Mouse (Mus musculus) neural tube, embryonic 11.5 days (tissue): ENCODE measurements around the gene Mid1. TPM values are rescaled to one million over a fixed set of nuclear protein-coding genes. Genes with fewer than 3 reads are reported as not detected.
A peak's percentile ranks its signal among the peaks of the same experiment; 100 is the strongest.
"Not testable (repeated sequence)": the region's sequence is repeated elsewhere in the genome, so short reads cannot be mapped to it uniquely, and the experiment has no call there.

Experiments used
- ATAC-seq: fragments of 200-750 bp; cut with Nextera tagmentation; 2 replicates; pipeline ENCODE4 v1.8.0; 2017; ENCODE audit warnings: moderate number of reproducible peaks, mild to moderate bottlenecking, moderate TSS enrichment, moderate library complexity; ENCODE audit not compliant: insufficient read depth, low FRiP score, low TSS enrichment
- DNase-seq: peaks from one replicate; pipeline ENCODE4 v3.0.0-alpha.2; 2015; ENCODE audit warnings: low spot score
- H3K27ac ChIP-seq: fragments of 300-500 bp; sonication (generic); 2 replicates; pipeline ENCODE4 v1.5.1; 2014; ENCODE audit warnings: low read depth, mild to moderate bottlenecking, low read length
- H3K27me3 ChIP-seq: fragments of 300-500 bp; sonication (generic); 2 replicates; pipeline ENCODE4 v1.6.1; 2014; ENCODE audit warnings: mild to moderate bottlenecking, low read length, mixed read lengths; ENCODE audit not compliant: control insufficient read depth, insufficient read depth
- H3K36me3 ChIP-seq: fragments of 300-500 bp; sonication (generic); 2 replicates; pipeline ENCODE4 v1.6.1; 2014; ENCODE audit warnings: mild to moderate bottlenecking, low read length, moderate library complexity, mixed read lengths; ENCODE audit not compliant: control insufficient read depth, insufficient read depth
- H3K4me1 ChIP-seq: fragments of 300-500 bp; sonication (generic); 2 replicates; pipeline ENCODE4 v1.6.1; 2014; ENCODE audit warnings: low read length, mixed read lengths; ENCODE audit not compliant: control insufficient read depth, insufficient read depth
- H3K4me2 ChIP-seq: fragments of 300-500 bp; sonication (generic); 2 replicates; pipeline ENCODE4 v1.6.1; 2014; ENCODE audit warnings: low read depth, mild to moderate bottlenecking, moderate library complexity
- H3K4me3 ChIP-seq: fragments of 300-500 bp; sonication (generic); 2 replicates; pipeline ENCODE4 v1.5.1; 2014; ENCODE audit warnings: low read depth, low read length
- H3K9ac ChIP-seq: fragments of 300-500 bp; sonication (generic); 2 replicates; pipeline ENCODE4 v1.6.1; 2014; ENCODE audit warnings: mild to moderate bottlenecking, low read length
- H3K9me3 ChIP-seq: fragments of 300-500 bp; sonication (generic); 2 replicates; pipeline ENCODE4 v1.6.1; 2016; ENCODE audit warnings: low read length; ENCODE audit not compliant: control insufficient read depth
- WGBS: fragments of 180-500 bp; shearing (Covaris S2); extraction: QIAGEN DNeasy Blood & Tissue Kit; methylation state at CpG from one replicate; pipeline ENCODE4 v1.1.7; 2014; 5-methylcytosine and 5-hydroxymethylcytosine counted together
- polyA plus RNA-seq: library from polyadenylated mRNA; unstranded; fragments of >200 nt; fragmentation: Nextera tagmentation; extraction: Ambion mirVana; gene quantifications from 2 replicates; pipeline ENCODE4 v1.2.1, GENCODE M21; 2014

Gene Mid1
- polyA plus RNA-seq, 1 experiment from 2014 or later: 9.9 TPM

DNA sequence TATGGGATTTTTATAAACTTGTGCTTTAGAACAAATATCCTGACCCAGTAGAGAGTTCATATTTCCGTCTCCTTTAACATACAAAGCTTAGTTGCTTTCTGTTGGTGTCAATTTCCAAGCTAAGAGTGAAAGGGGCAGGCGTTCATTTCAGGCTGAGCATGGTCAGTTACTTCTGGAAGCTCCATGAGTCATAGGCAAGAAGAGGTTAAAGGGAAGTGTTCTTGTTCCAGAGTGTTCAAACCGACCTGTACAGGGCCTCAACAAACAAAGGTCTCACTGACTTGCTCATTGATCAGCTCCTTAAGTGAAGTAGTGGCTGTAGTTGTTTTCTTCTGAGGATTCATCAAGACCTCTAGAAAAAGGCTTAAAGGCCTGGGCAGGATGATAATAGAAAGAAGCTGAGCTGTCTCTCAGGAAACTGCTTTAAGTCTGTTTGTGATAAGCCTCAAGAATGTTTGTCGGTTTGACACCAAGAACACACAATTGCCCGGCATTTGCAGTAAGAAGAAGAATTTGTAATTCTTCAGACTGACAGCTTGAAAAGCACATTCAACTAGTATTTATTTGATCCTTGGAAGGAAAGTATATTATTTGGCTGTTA lies 252.2 kb downstream of the Mid1 start:
- 64% methylated on average over 5 of the region's 5 CpGs for WGBS
- Histone ChIP-seq H3K27ac (no peak overlapping the region), H3K4me1 (no peaks in the 10 kb centered on the region), H3K9ac (no peak overlapping the region), H3K9me3 (no peaks in the 10 kb centered on the region), H3K27me3 (peaks cover 8% of the 10 kb centered on the region; the same call in 1 of the 2 replicates), H3K4me3 (no peak overlapping the region), H3K36me3 (no peaks in the 10 kb centered on the region), H3K4me2 (no peak overlapping the region)
- ATAC-seq: no peak
- no peak for DNase-seq

DNA sequence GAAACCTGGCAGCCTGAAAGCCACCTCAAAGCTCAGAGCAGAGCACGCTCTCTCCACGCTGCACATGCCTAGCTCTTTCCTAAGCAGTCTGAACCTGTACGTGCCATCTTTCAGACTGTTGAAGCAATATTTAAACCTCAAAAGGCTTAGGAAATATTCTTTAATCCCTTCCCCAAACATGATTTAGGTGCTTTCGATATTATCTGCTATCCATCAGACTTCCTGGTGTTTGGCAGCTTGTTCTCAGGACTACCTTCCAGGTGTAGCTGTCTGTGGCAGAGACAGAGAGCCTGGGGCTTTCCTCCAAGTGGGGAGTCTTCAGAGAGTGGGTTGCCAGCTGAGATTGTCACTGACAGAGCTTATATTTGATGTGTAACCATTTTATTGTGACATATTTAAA lies 255.5 kb downstream of the Mid1 start:
- Histone ChIP-seq H3K4me2 (no peak overlapping the region), H3K9ac (no peak overlapping the region), H3K36me3 (no peaks in the 10 kb centered on the region), H3K4me3 (no peak overlapping the region), H3K9me3 (no peaks in the 10 kb centered on the region), H3K4me1 (no peaks in the 10 kb centered on the region), H3K27ac (no peak overlapping the region), H3K27me3 (0 out of 2 replicates have a peak, but pooled peaks cover 3% of the 10 kb centered on the region)
- WGBS: 91% methylated on average over 4 of the region's 4 CpGs
- DNase-seq: no peak
- ATAC-seq: no peak

DNA sequence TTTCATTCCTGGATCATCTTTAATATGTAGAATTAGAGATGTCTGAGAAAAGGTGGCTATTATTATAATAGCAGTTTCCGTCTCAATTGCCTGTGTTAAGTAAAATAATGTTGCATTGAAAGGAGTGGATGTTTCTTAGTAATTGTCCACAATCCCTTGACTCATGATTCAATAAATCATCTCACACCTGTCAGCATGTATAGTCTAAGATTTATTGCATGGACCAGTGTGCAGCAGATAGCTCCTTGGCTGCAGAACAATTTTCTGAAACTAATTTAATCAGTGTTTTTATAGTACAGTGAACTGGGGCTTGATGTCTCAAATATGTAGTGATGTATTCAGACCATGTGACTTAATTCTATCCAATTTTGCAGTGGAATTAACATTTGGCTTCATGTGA lies 265.6 kb downstream of the Mid1 start:
- Histone ChIP-seq H3K4me1 (no peaks in the 10 kb centered on the region), H3K4me3 (no peak overlapping the region), H3K27ac (no peak overlapping the region), H3K9me3 (no peaks in the 10 kb centered on the region), H3K4me2 (no peak overlapping the region), H3K9ac (no peak overlapping the region), H3K27me3 (no peaks in the 10 kb centered on the region), H3K36me3 (no peaks in the 10 kb centered on the region)
- 91% methylated on average over 1 of the region's 1 CpGs for WGBS
- DNase-seq (no peak), ATAC-seq (no peak)

- ATAC-seq (no peak), DNase-seq (no peak)
- Histone ChIP-seq H3K9me3 (0 out of 2 replicates have a peak, but pooled peaks cover 3% of the 10 kb centered on the region), H3K36me3 (peaks cover 6% of the 10 kb centered on the region; the same call in 1 of the 2 replicates), H3K4me3 (no peak overlapping the region), H3K27me3 (no peaks in the 10 kb centered on the region), H3K4me2 (no peak overlapping the region), H3K9ac (no peak overlapping the region), H3K4me1 (no peaks in the 10 kb centered on the region), H3K27ac (no peak overlapping the region)
- WGBS: 89% methylated on average over 1 of the region's 1 CpGs
Observed at GRCm38 (mm10) chrX:169969337-169969736, 284.3 kb downstream of the Mid1 start.

DNA sequence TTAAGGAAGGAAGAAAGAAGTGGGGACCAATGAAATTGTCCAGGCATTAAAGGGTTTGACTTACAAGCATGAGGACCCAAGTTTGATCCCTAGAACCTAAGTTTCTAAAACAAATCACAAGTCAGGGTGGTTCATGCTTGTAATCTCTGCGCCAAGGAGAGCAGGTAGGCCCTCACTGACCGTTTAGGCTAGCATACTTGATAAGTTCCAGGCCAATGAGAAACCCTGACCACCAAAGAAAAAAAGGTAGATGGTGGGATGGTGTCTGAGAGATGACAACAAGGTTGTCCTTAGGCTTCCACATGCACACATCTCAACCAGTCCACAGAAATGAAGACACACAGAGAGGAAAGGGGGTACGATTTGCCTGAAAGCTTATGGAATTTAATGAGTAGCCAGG lies 284.8 kb downstream of the Mid1 start:
- H3K4me3 ChIP-seq, H3K36me3 ChIP-seq, H3K4me1 ChIP-seq, H3K4me2 ChIP-seq, H3K27me3 ChIP-seq, H3K27ac ChIP-seq, H3K9me3 ChIP-seq, DNase-seq, H3K9ac ChIP-seq: not testable (repeated sequence)
- WGBS: 89% methylated on average over 3 of the region's 3 CpGs
- ATAC-seq: peak; percentile 43

DNA sequence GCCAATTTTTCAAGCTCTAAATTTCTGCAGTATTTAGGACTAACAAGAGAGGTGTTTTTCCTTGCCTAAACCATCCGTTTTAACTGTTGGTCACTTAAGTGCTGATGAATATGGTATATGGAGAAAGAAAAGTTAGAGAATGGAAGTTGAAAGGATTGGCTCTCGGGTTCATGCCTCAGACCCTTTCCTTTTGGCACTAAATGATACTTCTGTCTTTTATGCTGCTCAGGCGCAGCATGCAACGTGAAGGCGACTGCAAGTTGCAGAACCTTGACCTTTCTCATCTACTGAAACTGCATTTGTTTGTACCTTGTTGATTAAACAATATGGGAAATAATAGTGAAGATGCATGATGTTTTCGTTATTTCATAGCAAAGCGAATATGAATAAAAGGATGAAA lies 285.5 kb downstream of the Mid1 start:
- DNase-seq, H3K27ac ChIP-seq, H3K9me3 ChIP-seq, ATAC-seq, H3K4me2 ChIP-seq, H3K36me3 ChIP-seq, H3K9ac ChIP-seq, H3K4me3 ChIP-seq, H3K27me3 ChIP-seq, H3K4me1 ChIP-seq: not testable (repeated sequence)
- WGBS: 93% methylated on average over 7 of the region's 7 CpGs

GRCm38 (mm10) chrX:169971562-169971961 lies 286.6 kb downstream of the Mid1 start:
- peaks cover 10% of the 10 kb centered on the region; the same call in 1 of the 2 replicates for H3K9me3 ChIP-seq

DNA sequence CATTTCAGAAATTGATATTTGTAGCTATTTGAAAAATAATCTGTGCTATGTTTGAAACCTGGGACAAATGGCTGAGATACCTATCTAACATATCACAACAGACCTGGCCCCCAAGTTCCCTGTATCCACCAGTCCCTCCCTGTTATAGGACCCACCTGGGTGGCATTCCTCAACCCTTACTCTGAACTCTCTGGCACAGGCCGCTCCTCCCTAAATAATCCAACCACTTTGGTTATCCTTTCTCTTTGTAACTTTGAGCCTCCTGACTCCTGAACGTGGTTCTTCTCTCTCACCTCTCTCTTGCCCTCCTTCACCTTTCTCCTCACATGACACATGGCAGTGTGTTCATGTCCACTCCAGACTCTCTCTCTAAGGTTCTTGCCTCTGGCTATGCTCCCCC lies 287.1 kb downstream of the Mid1 start:
- H3K9ac ChIP-seq, DNase-seq, H3K4me3 ChIP-seq, H3K4me2 ChIP-seq, H3K27me3 ChIP-seq, H3K27ac ChIP-seq, H3K4me1 ChIP-seq, H3K36me3 ChIP-seq: not testable (repeated sequence)
- H3K9me3 ChIP-seq: peaks cover 11% of the 10 kb centered on the region; the same call in 1 of the 2 replicates
- WGBS: 86% methylated on average over 2 of the region's 2 CpGs
- ATAC-seq: 0 out of 2 replicates have a peak, but pooled peaks have one; percentile 8

More at GRCm38 (mm10) chrX:169971562-169971961, 286.6 kb downstream of the Mid1 start:
- not testable (repeated sequence) for H3K27me3 ChIP-seq, H3K4me3 ChIP-seq, H3K4me2 ChIP-seq, DNase-seq, H3K27ac ChIP-seq, H3K36me3 ChIP-seq, H3K9ac ChIP-seq, ATAC-seq, H3K4me1 ChIP-seq
- WGBS: 90% methylated on average over 6 of the region's 6 CpGs

- not testable (repeated sequence) for ATAC-seq, DNase-seq, H3K36me3 ChIP-seq, H3K27me3 ChIP-seq, H3K27ac ChIP-seq, H3K9ac ChIP-seq, H3K4me2 ChIP-seq, H3K4me3 ChIP-seq, H3K4me1 ChIP-seq
- WGBS: 78% methylated on average over 6 of the region's 6 CpGs
- H3K9me3 ChIP-seq: peaks cover 15% of the 10 kb centered on the region; the same call in 1 of the 2 replicates
Observed at GRCm38 (mm10) chrX:169972791-169973494, 287.9 kb downstream of the Mid1 start.
